Mouse (Mus musculus): ENCODE results near the gene Slc25a26. TPM values are rescaled to one million over a fixed set of nuclear protein-coding genes. Genes with fewer than 3 reads are reported as not detected.
A peak's percentile ranks its signal among the peaks of the same experiment; 100 is the strongest.

The Slc25a26 gene
- polyA plus RNA-seq, 1 experiment: 9.5 TPM

DNA sequence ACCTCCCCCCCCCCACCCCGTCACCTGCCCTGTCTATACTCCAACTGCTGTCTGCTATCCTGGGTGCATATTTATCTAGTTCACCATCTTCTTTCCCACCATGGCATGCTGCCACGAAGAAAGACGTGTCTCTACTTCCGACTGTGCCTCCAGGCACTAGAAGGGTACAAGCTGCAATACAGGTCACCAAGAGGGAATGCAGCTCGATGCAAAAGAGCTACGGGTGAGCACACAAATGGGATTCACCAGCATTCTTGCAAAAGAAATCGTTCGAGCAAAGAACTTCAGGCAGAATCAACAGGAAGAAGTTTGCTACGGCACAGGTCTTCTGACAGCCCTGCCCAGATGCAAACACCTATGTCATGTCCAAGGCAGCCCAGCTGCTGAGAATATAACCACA, 134.6 kb downstream of the Slc25a26 start:
- TF ChIP-seq POLR2A (IDR thresholded peaks at IDR 0.05; ENCODE audit: control insufficient read depth, extremely low read depth, insufficient read depth, low read length, poor library complexity) (no peak), CTCF (IDR thresholded peaks at IDR 0.05; ENCODE audit: borderline replicate concordance, control insufficient read depth, extremely low read depth, insufficient read depth, low read length, poor library complexity) (no peak)
- DNase-seq: peak; percentile 22
- Histone ChIP-seq H3K27ac (ENCODE audit: control insufficient read depth, insufficient read depth, low read length) (peak overlapping the region; percentile 93), H3K27me3 (ENCODE audit: control insufficient read depth, insufficient read depth, low read length) (no peaks in the 10 kb centered on the region), H3K4me1 (replicated peaks; ENCODE audit: control insufficient read depth, insufficient read depth, low read length) (peaks cover 41% of the 10 kb centered on the region), H3K36me3 (ENCODE audit: control insufficient read depth, insufficient read depth, low read length) (no peaks in the 10 kb centered on the region), H3K4me3 (ENCODE audit: control insufficient read depth, insufficient read depth, low read length) (no peak overlapping the region)
- 26% methylated on average over 9 of the region's 9 CpGs for WGBS

DNA sequence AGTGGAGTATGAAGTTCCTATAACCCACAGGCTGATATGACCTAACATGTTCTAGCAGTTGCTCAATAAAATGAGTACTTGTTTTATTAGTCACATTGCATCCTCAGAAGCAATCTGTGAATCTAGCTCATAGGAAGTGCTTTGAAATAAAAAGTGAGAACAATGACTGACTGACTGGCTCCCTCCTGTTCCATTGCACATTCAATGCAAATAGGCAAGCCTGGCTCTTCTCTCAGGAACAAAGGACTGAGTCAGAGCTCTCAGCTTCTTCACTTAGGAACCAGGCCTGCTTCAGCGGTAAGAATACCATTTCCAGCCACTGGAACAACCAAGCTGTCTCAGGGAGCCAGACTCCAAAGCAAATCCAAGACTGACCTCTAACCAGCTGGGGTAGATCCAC, 135.2 kb downstream of the Slc25a26 start:
- peaks cover 38% of the 10 kb centered on the region for H3K4me1 ChIP-seq (replicated peaks; ENCODE audit: control insufficient read depth, insufficient read depth, low read length)
- no peak overlapping the region for H3K4me3 ChIP-seq (ENCODE audit: control insufficient read depth, insufficient read depth, low read length)
- H3K27ac ChIP-seq (ENCODE audit: control insufficient read depth, insufficient read depth, low read length): peak overlapping the region; percentile 93
- H3K27me3 ChIP-seq (ENCODE audit: control insufficient read depth, insufficient read depth, low read length): no peaks in the 10 kb centered on the region
- no peak for DNase-seq
- TF ChIP-seq POLR2A (IDR thresholded peaks at IDR 0.05; ENCODE audit: control insufficient read depth, extremely low read depth, insufficient read depth, low read length, poor library complexity) (no peak), CTCF (IDR thresholded peaks at IDR 0.05; ENCODE audit: borderline replicate concordance, control insufficient read depth, extremely low read depth, insufficient read depth, low read length, poor library complexity) (no peak)
- H3K36me3 ChIP-seq (ENCODE audit: control insufficient read depth, insufficient read depth, low read length): no peaks in the 10 kb centered on the region
- 80% methylated on average over 1 of the region's 1 CpGs for WGBS

DNA sequence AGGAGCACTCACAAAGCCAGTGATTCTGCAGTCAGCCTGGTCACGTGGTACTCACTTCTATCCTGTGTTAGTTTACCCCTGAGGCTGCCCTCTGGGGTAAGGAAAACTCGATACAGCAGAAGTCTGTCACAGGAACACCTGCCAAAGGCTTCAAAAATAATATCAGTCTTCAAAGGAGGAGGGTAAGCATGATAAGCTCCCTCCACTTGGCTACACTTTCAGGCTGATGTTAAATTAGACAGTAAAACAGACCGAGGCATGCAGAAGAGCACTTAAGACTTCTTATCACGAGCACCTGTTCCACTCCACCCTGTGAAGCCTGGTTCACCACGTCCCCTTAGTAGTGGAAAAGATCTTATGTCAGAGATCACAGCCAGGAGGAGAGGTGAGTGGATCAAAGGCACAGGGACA, 136.9 kb downstream of the Slc25a26 start:
- peak overlapping the region; percentile 49 for H3K27ac ChIP-seq (ENCODE audit: control insufficient read depth, insufficient read depth, low read length)
- H3K4me1 ChIP-seq (replicated peaks; ENCODE audit: control insufficient read depth, insufficient read depth, low read length): peaks cover 34% of the 10 kb centered on the region
- H3K27me3 ChIP-seq (ENCODE audit: control insufficient read depth, insufficient read depth, low read length): no peaks in the 10 kb centered on the region
- no peak overlapping the region for H3K4me3 ChIP-seq (ENCODE audit: control insufficient read depth, insufficient read depth, low read length)
- H3K36me3 ChIP-seq (ENCODE audit: control insufficient read depth, insufficient read depth, low read length): no peaks in the 10 kb centered on the region
- 3% methylated on average over 5 of the region's 5 CpGs for WGBS
- DNase-seq: peak; percentile 43
- TF ChIP-seq POLR2A (IDR thresholded peaks at IDR 0.05; ENCODE audit: control insufficient read depth, extremely low read depth, insufficient read depth, low read length, poor library complexity) (no peak), CTCF (IDR thresholded peaks at IDR 0.05; ENCODE audit: borderline replicate concordance, control insufficient read depth, extremely low read depth, insufficient read depth, low read length, poor library complexity) (no peak)

DNA sequence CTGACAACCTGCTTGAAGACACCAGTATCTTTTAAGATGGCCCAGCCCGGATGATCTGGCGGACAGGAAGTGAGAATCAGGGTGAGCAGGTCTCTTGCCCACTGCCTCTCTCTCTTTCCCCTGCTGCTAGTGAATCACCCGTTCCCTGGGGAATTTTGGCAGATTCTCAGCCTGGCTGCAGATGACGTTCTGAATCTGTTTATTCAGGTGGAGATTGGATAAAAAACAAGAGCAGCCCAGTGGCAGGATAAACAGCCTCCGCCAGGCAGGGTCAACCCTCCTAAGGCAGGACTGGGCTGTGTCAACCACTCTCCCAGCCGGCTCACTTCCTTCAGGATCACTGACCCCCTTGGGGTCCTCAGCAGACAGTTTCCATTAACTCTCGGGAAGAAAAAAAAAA, 140.2 kb downstream of the Slc25a26 start:
- WGBS: 82% methylated on average over 7 of the region's 7 CpGs
- Histone ChIP-seq H3K4me1 (replicated peaks; ENCODE audit: control insufficient read depth, insufficient read depth, low read length) (peaks cover 34% of the 10 kb centered on the region), H3K27ac (ENCODE audit: control insufficient read depth, insufficient read depth, low read length) (no peak overlapping the region), H3K27me3 (ENCODE audit: control insufficient read depth, insufficient read depth, low read length) (no peaks in the 10 kb centered on the region), H3K4me3 (ENCODE audit: control insufficient read depth, insufficient read depth, low read length) (no peak overlapping the region), H3K36me3 (ENCODE audit: control insufficient read depth, insufficient read depth, low read length) (no peaks in the 10 kb centered on the region)
- DNase-seq: no peak
- TF ChIP-seq POLR2A (IDR thresholded peaks at IDR 0.05; ENCODE audit: control insufficient read depth, extremely low read depth, insufficient read depth, low read length, poor library complexity) (no peak), CTCF (IDR thresholded peaks at IDR 0.05; ENCODE audit: borderline replicate concordance, control insufficient read depth, extremely low read depth, insufficient read depth, low read length, poor library complexity) (no peak)

DNA sequence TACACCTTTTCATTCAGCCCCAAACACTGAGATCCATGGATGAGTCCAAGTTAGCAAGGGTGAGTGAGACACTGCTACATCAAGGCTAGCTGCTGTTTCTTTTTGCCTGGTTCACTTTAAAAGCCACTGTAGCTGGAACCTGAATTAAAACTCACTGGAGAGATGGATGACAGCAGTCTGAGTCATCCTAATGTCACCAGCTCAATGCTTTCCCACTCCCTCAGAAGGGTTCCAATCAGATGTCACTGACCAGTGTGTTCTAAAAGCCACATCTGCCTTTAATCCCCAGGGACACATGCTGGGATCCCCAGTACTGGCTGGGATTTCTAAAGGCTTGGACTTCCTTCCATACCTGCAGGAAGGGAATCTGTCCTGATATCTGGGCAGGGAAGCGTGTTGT, 141.9 kb downstream of the Slc25a26 start:
- Histone ChIP-seq H3K4me1 (replicated peaks; ENCODE audit: control insufficient read depth, insufficient read depth, low read length) (peaks cover 36% of the 10 kb centered on the region), H3K4me3 (ENCODE audit: control insufficient read depth, insufficient read depth, low read length) (no peak overlapping the region), H3K27ac (ENCODE audit: control insufficient read depth, insufficient read depth, low read length) (no peak overlapping the region), H3K36me3 (ENCODE audit: control insufficient read depth, insufficient read depth, low read length) (no peaks in the 10 kb centered on the region), H3K27me3 (ENCODE audit: control insufficient read depth, insufficient read depth, low read length) (no peaks in the 10 kb centered on the region)
- 100% methylated on average over 1 of the region's 1 CpGs for WGBS
- DNase-seq: no peak
- TF ChIP-seq POLR2A (IDR thresholded peaks at IDR 0.05; ENCODE audit: control insufficient read depth, extremely low read depth, insufficient read depth, low read length, poor library complexity) (no peak), CTCF (IDR thresholded peaks at IDR 0.05; ENCODE audit: borderline replicate concordance, control insufficient read depth, extremely low read depth, insufficient read depth, low read length, poor library complexity) (no peak)

DNA sequence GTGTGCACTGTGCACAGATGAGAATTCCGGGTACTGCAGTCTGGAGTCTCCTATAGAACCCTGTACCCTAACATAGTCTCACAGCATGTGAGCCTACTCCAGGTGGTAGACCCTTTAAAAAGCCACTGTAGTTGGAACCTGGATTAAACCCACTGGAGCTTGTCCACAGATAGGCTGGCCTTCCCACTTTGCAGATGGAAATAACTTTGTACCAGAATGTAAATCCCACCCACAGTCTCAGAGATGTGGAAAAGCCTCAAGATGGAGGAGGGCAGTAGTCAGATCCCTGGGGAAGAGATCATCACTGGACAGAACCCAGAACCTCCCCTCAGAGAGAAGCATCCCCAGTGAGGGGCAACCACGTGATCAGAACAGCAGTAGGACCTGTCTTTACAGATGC, 143.9 kb downstream of the Slc25a26 start:
- Histone ChIP-seq H3K27ac (ENCODE audit: control insufficient read depth, insufficient read depth, low read length) (no peak overlapping the region), H3K4me3 (ENCODE audit: control insufficient read depth, insufficient read depth, low read length) (no peak overlapping the region), H3K36me3 (ENCODE audit: control insufficient read depth, insufficient read depth, low read length) (no peaks in the 10 kb centered on the region), H3K27me3 (ENCODE audit: control insufficient read depth, insufficient read depth, low read length) (no peaks in the 10 kb centered on the region), H3K4me1 (replicated peaks; ENCODE audit: control insufficient read depth, insufficient read depth, low read length) (peaks cover 44% of the 10 kb centered on the region)
- no peak for DNase-seq
- no peak for TF ChIP-seq CTCF (IDR thresholded peaks at IDR 0.05; ENCODE audit: borderline replicate concordance, control insufficient read depth, extremely low read depth, insufficient read depth, low read length, poor library complexity)
- no peak for TF ChIP-seq POLR2A (IDR thresholded peaks at IDR 0.05; ENCODE audit: control insufficient read depth, extremely low read depth, insufficient read depth, low read length, poor library complexity)
- 92% methylated on average over 2 of the region's 2 CpGs for WGBS

DNA sequence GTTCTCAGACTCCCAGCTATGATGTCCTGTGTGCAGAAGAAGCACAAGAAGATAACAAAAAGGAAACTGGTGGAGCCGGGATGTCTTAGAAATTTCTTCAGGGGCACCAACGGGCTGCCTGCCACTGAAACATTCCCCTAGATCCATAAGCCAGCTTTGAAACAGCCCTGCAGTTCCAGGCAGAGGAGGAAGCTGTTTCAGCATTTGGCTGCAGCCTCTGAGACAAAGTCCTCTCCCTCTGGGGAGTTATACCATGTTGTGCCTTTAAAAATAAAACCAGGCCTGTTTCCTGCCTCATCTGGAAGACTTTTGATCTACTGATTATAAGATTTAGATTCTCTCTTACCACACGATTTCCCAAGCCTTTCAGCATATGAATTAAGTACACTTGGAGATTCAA, 144.5 kb downstream of the Slc25a26 start:
- Histone ChIP-seq H3K27ac (ENCODE audit: control insufficient read depth, insufficient read depth, low read length) (peak overlapping the region; percentile 42; the same call in 1 of the 2 replicates), H3K36me3 (ENCODE audit: control insufficient read depth, insufficient read depth, low read length) (no peaks in the 10 kb centered on the region), H3K4me3 (ENCODE audit: control insufficient read depth, insufficient read depth, low read length) (no peak overlapping the region), H3K4me1 (replicated peaks; ENCODE audit: control insufficient read depth, insufficient read depth, low read length) (peaks cover 48% of the 10 kb centered on the region), H3K27me3 (ENCODE audit: control insufficient read depth, insufficient read depth, low read length) (no peaks in the 10 kb centered on the region)
- TF ChIP-seq POLR2A (IDR thresholded peaks at IDR 0.05; ENCODE audit: control insufficient read depth, extremely low read depth, insufficient read depth, low read length, poor library complexity): no peak
- TF ChIP-seq CTCF (IDR thresholded peaks at IDR 0.05; ENCODE audit: borderline replicate concordance, control insufficient read depth, extremely low read depth, insufficient read depth, low read length, poor library complexity): no peak
- WGBS: 29% methylated on average over 3 of the region's 3 CpGs
- DNase-seq: no peak

All from thymus, adult 2 months (tissue).